Mouse (Mus musculus) MEL (cell line): ENCODE results near the gene Igfbp2. TPM values are rescaled to one million over a fixed set of nuclear protein-coding genes. Genes with fewer than 3 reads are reported as not detected.

Experiments
- DNase-seq: peaks from one replicate; pipeline ENCODE4 v3.0.0; 2011; ENCODE audit warnings: low read depth, low spot score
- H3K27ac ChIP-seq: 2 replicates; pipeline ENCODE4 v1.5.1; 2012; ENCODE audit warnings: low read depth, mild to moderate bottlenecking, control low read depth, low read length, moderate library complexity; ENCODE audit not compliant: control insufficient read depth
- H3K27me3 ChIP-seq, 2 experiments: fragments of 150-350 bp in 1 of 2; sonication (generic) in 1 of 2; 2 replicates each; pipeline ENCODE4 v1.6.1; 2012; ENCODE audit warnings: low read length in 2 of 2, mild to moderate bottlenecking in 2 of 2, improper control_type of control experiment in 1 of 2, moderate library complexity in 1 of 2; ENCODE audit not compliant: insufficient read depth in 2 of 2, control insufficient read depth in 1 of 2
- H3K36me3 ChIP-seq, 2 experiments: 2 replicates each; pipeline ENCODE4 v1.6.1; 2012 to 2014; ENCODE audit warnings: low read length in 2 of 2, improper control_type of control experiment in 1 of 2, inconsistent platforms in 1 of 2, mild to moderate bottlenecking in 1 of 2; ENCODE audit not compliant: insufficient read depth in 2 of 2, control insufficient read depth in 1 of 2
- H3K4me1 ChIP-seq, 2 experiments: fragments of 150-350 bp in 1 of 2; sonication (generic) in 1 of 2; 2 replicates each; pipeline ENCODE4 v1.6.1; 2012; ENCODE audit warnings: low read length in 2 of 2, improper control_type of control experiment in 1 of 2, mild to moderate bottlenecking in 1 of 2; ENCODE audit not compliant: insufficient read depth in 2 of 2, control insufficient read depth in 1 of 2
- H3K4me3 ChIP-seq, 2 experiments: fragments of 150-350 bp in 1 of 2; sonication (generic) in 1 of 2; 2 replicates each; pipeline ENCODE4 v1.5.1; 2012; ENCODE audit warnings: low read depth in 2 of 2, low read length in 2 of 2, mild to moderate bottlenecking in 2 of 2, moderate library complexity in 2 of 2, control low read depth in 1 of 2, improper control_type of control experiment in 1 of 2; ENCODE audit not compliant: control insufficient read depth in 1 of 2, insufficient read depth in 1 of 2
- H3K79me2 ChIP-seq: 2 replicates; pipeline ENCODE4 v1.6.1; 2012; ENCODE audit warnings: mild to moderate bottlenecking, low read length, moderate library complexity; ENCODE audit not compliant: control insufficient read depth, poor library complexity, insufficient read depth
- H3K9ac ChIP-seq: 2 replicates; pipeline ENCODE4 v1.6.1; 2012; ENCODE audit warnings: low read depth, mild to moderate bottlenecking, control low read depth, low read length, moderate library complexity; ENCODE audit not compliant: control insufficient read depth, poor library complexity, severe bottlenecking
- H3K9me3 ChIP-seq: fragments of 150-350 bp; sonication (generic); replicated peaks from 2 replicates; pipeline ENCODE4 v1.6.1; 2012; ENCODE audit warnings: mild to moderate bottlenecking, low read length, improper control_type of control experiment, moderate library complexity; ENCODE audit not compliant: insufficient read depth
- BHLHE40 ChIP-seq: IDR thresholded peaks from 2 replicates; pipeline ENCODE4 v1.6.1; 2012; ENCODE audit warnings: low read depth, mild to moderate bottlenecking, inconsistent platforms, low read length, improper control_type of control experiment, borderline replicate concordance
- CHD1 ChIP-seq: IDR thresholded peaks from 2 replicates; pipeline ENCODE4 v1.6.1; 2012; ENCODE audit warnings: low read depth, mild to moderate bottlenecking, inconsistent platforms, low read length, improper control_type of control experiment
- CTCF ChIP-seq, 3 experiments: IDR thresholded peaks in 2 of 3; conservative IDR thresholded peaks in 1 of 3; 2 replicates each; pipeline ENCODE4 v1.5.1; 2011 to 2012; ENCODE audit warnings: low read length in 3 of 3, low read depth in 2 of 3, mild to moderate bottlenecking in 2 of 3, improper control_type of control experiment in 1 of 3, inconsistent platforms in 1 of 3, mixed read lengths in 1 of 3, moderate library complexity in 1 of 3; ENCODE audit not compliant: control insufficient read depth in 1 of 3, insufficient read depth in 1 of 3, poor library complexity in 1 of 3, severe bottlenecking in 1 of 3
- EP300 ChIP-seq, 2 experiments: IDR thresholded peaks; 2 replicates each; pipeline ENCODE4 v1.6.1; 2011; ENCODE audit warnings: improper control_type of control experiment in 2 of 2, low read length in 2 of 2, low read depth in 1 of 2, mild to moderate bottlenecking in 1 of 2
- ETS1 ChIP-seq: IDR thresholded peaks from 2 replicates; pipeline ENCODE4 v1.6.1; 2012; ENCODE audit warnings: low read depth, mild to moderate bottlenecking, inconsistent platforms, low read length, improper control_type of control experiment, moderate library complexity
- GABPA ChIP-seq: IDR thresholded peaks from 2 replicates; pipeline ENCODE4 v1.6.1; 2012; ENCODE audit warnings: low read depth, mild to moderate bottlenecking, inconsistent platforms, low read length, improper control_type of control experiment, moderate library complexity
- GATA1 ChIP-seq: IDR thresholded peaks from 2 replicates; pipeline ENCODE4 v1.6.1; 2011; ENCODE audit warnings: low read depth, low read length, improper control_type of control experiment
- HCFC1 ChIP-seq: IDR thresholded peaks from 2 replicates; pipeline ENCODE4 v1.6.1; 2012; ENCODE audit warnings: low read depth, mild to moderate bottlenecking, inconsistent platforms, low read length, improper control_type of control experiment, moderate library complexity
- MAX ChIP-seq: IDR thresholded peaks from 2 replicates; pipeline ENCODE4 v1.6.1; 2011; ENCODE audit warnings: low read length, improper control_type of control experiment
- MAZ ChIP-seq: IDR thresholded peaks from 2 replicates; pipeline ENCODE4 v1.6.1; 2012; ENCODE audit warnings: low read depth, mild to moderate bottlenecking, inconsistent platforms, low read length, improper control_type of control experiment
- MYC ChIP-seq: IDR thresholded peaks from 2 replicates; pipeline ENCODE4 v1.6.1; 2011; ENCODE audit warnings: low read depth, mild to moderate bottlenecking, low read length, improper control_type of control experiment, moderate library complexity
- POLR2A ChIP-seq, 2 experiments: IDR thresholded peaks; 2 replicates each; pipeline ENCODE4 v1.6.1; 2011 to 2012; ENCODE audit warnings: low read length in 2 of 2, mild to moderate bottlenecking in 2 of 2, control low read depth in 1 of 2, improper control_type of control experiment in 1 of 2, low read depth in 1 of 2, moderate library complexity in 1 of 2; ENCODE audit not compliant: control insufficient read depth in 1 of 2, insufficient read depth in 1 of 2, poor library complexity in 1 of 2
- POLR2AphosphoS5 ChIP-seq: IDR thresholded peaks from 2 replicates; pipeline ENCODE4 v1.6.1; 2012; ENCODE audit warnings: low read depth, borderline replicate concordance, mild to moderate bottlenecking, inconsistent platforms, low read length, moderate library complexity, mixed read lengths
- SIN3A ChIP-seq: IDR thresholded peaks from 2 replicates; pipeline ENCODE4 v1.6.1; 2012; ENCODE audit warnings: low read length, improper control_type of control experiment, inconsistent platforms
- TAL1 ChIP-seq: IDR thresholded peaks from 2 replicates; pipeline ENCODE4 v1.6.1; 2012; ENCODE audit warnings: mild to moderate bottlenecking, inconsistent platforms, low read length, moderate library complexity, mixed read lengths
- TCF12 ChIP-seq: IDR thresholded peaks from 2 replicates; pipeline ENCODE4 v1.6.1; 2014; ENCODE audit warnings: low read depth, mild to moderate bottlenecking, inconsistent platforms, low read length, improper control_type of control experiment, moderate library complexity
- UBTF ChIP-seq: IDR thresholded peaks from 2 replicates; pipeline ENCODE4 v1.6.1; 2012; ENCODE audit warnings: low read depth, mild to moderate bottlenecking, inconsistent platforms, low read length, improper control_type of control experiment, moderate library complexity, borderline replicate concordance; ENCODE audit not compliant: insufficient read depth
- USF1 ChIP-seq: IDR thresholded peaks from 2 replicates; pipeline ENCODE4 v1.6.1; 2014; ENCODE audit warnings: low read depth, mild to moderate bottlenecking, inconsistent platforms, low read length, improper control_type of control experiment, moderate library complexity
- ZKSCAN1 ChIP-seq: IDR thresholded peaks from 2 replicates; pipeline ENCODE4 v1.6.1; 2012; ENCODE audit warnings: low read depth, mild to moderate bottlenecking, inconsistent platforms, low read length, improper control_type of control experiment, moderate library complexity
- ZMIZ1 ChIP-seq: IDR thresholded peaks from 2 replicates; pipeline ENCODE4 v1.6.1; 2012; ENCODE audit warnings: low read depth, mild to moderate bottlenecking, inconsistent platforms, low read length, improper control_type of control experiment, moderate library complexity
- polyA plus RNA-seq, 2 experiments: library from polyadenylated mRNA; stranded (reverse) in 1 of 2; unstranded in 1 of 2; fragments of >175 nt in 1 of 2; fragments of >200 nt in 1 of 2; gene quantifications; 2 replicates each; pipeline versions ENCODE4 v1.2.1 to v1.2.4; 2012; ENCODE audit warnings: low replicate concordance in 2 of 2, low read depth in 1 of 2; ENCODE audit not compliant: insufficient read length in 2 of 2, insufficient read depth in 1 of 2, missing spikeins in 1 of 2
- total RNA-seq: library from RNA; depleted of rRNA; stranded (reverse); fragments of 300-350 nt; gene quantifications from 2 replicates; pipeline ENCODE4 v1.2.3, GENCODE M21; 2012

Gene Igfbp2
- total and polyA plus RNA-seq, 3 experiments = not detected

DNA sequence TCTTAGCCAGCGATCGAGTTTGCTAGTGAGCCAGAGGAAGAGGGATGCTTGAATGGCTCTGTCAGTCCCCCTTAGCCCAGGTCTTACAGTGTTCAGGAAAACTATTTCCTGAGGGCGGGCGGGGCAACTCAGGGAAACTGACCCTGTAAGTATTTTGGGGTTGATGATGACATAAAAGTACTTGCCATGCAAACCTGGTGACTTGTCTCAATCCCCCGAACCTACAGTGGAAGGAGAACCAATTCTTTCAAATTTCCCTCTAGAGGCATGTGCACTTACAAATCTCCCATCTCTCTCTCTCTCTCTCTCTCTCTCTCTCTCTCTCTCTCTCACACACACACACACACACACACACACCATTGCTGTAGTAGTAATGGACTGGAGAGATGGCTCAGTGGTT, 4.5 kb downstream of the Igfbp2 start:
- Histone ChIP-seq H3K9me3 (no peaks in the 10 kb centered on the region), H3K36me3 (no peaks in the 10 kb centered on the region), H3K27me3 (no peaks in the 10 kb centered on the region; a peak in 1 of 4 replicates), H3K27ac (no peak overlapping the region), H3K79me2 (no peaks in the 10 kb centered on the region)
- TF ChIP-seq USF1 = no peak
- TF ChIP-seq GABPA = no peak
- no peak for TF ChIP-seq BHLHE40
- TF ChIP-seq ZMIZ1 = no peak
- no peak for TF ChIP-seq POLR2A (IDR thresholded peaks at IDR 0.05; ENCODE audit: control insufficient read depth in 1 of 2, insufficient read depth in 1 of 2, low read depth in 1 of 2, low read length in 2 of 2, poor library complexity in 1 of 2)
- TF ChIP-seq ZKSCAN1 = no peak
- TF ChIP-seq MAZ = no peak
- TF ChIP-seq CTCF (IDR thresholded peaks at IDR 0.05 in 2 of 3, conservative IDR thresholded peaks at IDR 0.05 in 1 of 3; ENCODE audit: control insufficient read depth in 1 of 3, insufficient read depth in 1 of 3, low read depth in 2 of 3, low read length in 3 of 3, poor library complexity in 1 of 3, severe bottlenecking in 1 of 3) = no peak
- TF ChIP-seq CHD1 = no peak
- no peak for TF ChIP-seq TCF12
- TF ChIP-seq SIN3A = no peak
- no peak for TF ChIP-seq MYC
- TF ChIP-seq HCFC1 = no peak
- no peak for TF ChIP-seq ETS1
- no peak for TF ChIP-seq UBTF
- TF ChIP-seq, all 39 proteins: peak for 0
- H3K4me3 ChIP-seq = no peak overlapping the region
- no peak for DNase-seq
- H3K9ac ChIP-seq = no peak overlapping the region
- no peaks in the 10 kb centered on the region for H3K4me1 ChIP-seq

DNA sequence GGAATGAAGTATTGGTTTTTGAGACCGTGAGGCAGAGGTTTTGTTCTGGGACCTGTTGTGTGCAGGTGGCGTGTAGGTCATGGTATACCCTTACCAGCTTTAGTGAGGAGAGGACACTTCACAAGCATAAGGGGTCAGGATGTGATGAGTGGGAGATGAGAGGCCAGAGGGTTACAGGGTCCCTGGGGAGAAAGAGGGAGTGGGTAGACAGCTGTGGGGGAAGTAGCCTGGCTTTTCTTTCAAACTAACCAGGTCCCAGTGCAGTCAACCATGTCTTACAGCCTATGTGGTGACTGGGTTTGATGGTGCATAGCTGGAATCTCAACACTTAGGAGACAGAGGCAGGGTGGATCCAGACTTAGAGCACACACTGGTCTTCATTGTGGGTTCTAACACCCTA, 6.2 kb downstream of the Igfbp2 start:
- Histone ChIP-seq H3K27me3 (no peaks in the 10 kb centered on the region), H3K4me1 (no peaks in the 10 kb centered on the region), H3K36me3 (no peaks in the 10 kb centered on the region), H3K79me2 (no peaks in the 10 kb centered on the region), H3K4me3 (no peak overlapping the region), H3K9ac (no peak overlapping the region), H3K27ac (no peak overlapping the region), H3K9me3 (no peaks in the 10 kb centered on the region)
- DNase-seq = no peak
- no peak for TF ChIP-seq MYC

DNA sequence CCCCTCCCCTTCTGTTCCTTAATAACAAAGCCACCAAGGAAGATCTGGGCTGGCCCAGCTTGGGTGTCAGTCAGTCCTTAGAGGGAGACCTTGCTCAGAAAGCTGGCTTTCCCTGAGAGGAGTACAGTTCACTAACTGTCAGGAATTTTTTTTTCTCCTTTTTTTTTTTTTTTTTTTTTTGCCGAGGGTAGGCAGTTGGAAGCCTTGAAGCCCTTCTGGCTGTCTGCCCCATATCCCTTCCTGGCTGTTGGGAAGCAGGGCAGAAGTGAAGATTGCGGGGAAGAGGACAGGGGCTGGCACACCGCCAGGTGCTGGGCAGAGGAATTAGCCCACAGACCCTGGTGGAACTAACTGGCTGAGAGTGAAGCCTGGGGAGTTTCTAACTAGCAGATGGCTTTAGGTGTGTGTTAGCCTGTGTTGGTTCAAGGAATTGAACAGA, 8.4 kb downstream of the Igfbp2 start:
- Histone ChIP-seq H3K27me3 (no peaks in the 10 kb centered on the region; a peak in 1 of 4 replicates), H3K36me3 (no peaks in the 10 kb centered on the region), H3K9ac (no peak overlapping the region), H3K4me3 (no peak overlapping the region)
- DNase-seq = no peak
- TF ChIP-seq TAL1 (no peak), EP300 (IDR thresholded peaks at IDR 0.05; ENCODE audit: low read depth in 1 of 2, low read length in 2 of 2) (no peak), ZKSCAN1 (no peak), HCFC1 (no peak), MAX (no peak), GABPA (no peak), POLR2A (IDR thresholded peaks at IDR 0.05; ENCODE audit: control insufficient read depth in 1 of 2, insufficient read depth in 1 of 2, low read depth in 1 of 2, low read length in 2 of 2, poor library complexity in 1 of 2) (no peak), BHLHE40 (no peak), GATA1 (no peak), UBTF (no peak), POLR2AphosphoS5 (no peak), SIN3A (no peak)
- TF ChIP-seq, all 39 proteins: peak for 0
- no peaks in the 10 kb centered on the region for H3K4me1 ChIP-seq
- H3K9me3 ChIP-seq = no peaks in the 10 kb centered on the region
- H3K27ac ChIP-seq = no peak overlapping the region
- H3K79me2 ChIP-seq = no peaks in the 10 kb centered on the region
